Mouse (Mus musculus): Measurements from ENCODE around the gene Ctnnd2.

Ctnnd2 gene

GRCm38 (mm10) chr15:31006050-31006824, 833.8 kb downstream of the Ctnnd2 start:
- no peak for DNase-seq

GRCm38 (mm10) chr15:31006825-31007157, 834.4 kb downstream of the Ctnnd2 start:
- no peak for DNase-seq

- DNase-seq, result no peak
These were observed 836.2 kb downstream of the Ctnnd2 start for GRCm38 (mm10) chr15:31008594-31008993.

GRCm38 (mm10) chr15:31020769-31021168, 848.4 kb downstream of the Ctnnd2 start:
- DNase-seq, result no peak

- no peak for DNase-seq
These were observed 849.6 kb downstream of the Ctnnd2 start for GRCm38 (mm10) chr15:31022012-31022411.

GRCm38 (mm10) chr15:31022497-31022896, 850.1 kb downstream of the Ctnnd2 start:
- DNase-seq, result no peak

GRCm38 (mm10) chr15:31023766-31024165, 851.4 kb downstream of the Ctnnd2 start:
- DNase-seq, result no peak

GRCm38 (mm10) chr15:31027448-31028230, 855.2 kb downstream of the Ctnnd2 start:
- DNase-seq, result no peak

- no peak for DNase-seq
These were observed 872.6 kb downstream of the Ctnnd2 start for GRCm38 (mm10) chr15:31044983-31045382.

GRCm38 (mm10) chr15:31051496-31051895, 879.1 kb downstream of the Ctnnd2 start:
- no peak for DNase-seq

GRCm38 (mm10) chr15:31056145-31056544, 883.8 kb downstream of the Ctnnd2 start:
- no peak for DNase-seq

GRCm38 (mm10) chr15:31058315-31058714, 885.9 kb downstream of the Ctnnd2 start:
- DNase-seq, result no peak

- no peak for DNase-seq
These were observed 891.3 kb downstream of the Ctnnd2 start for GRCm38 (mm10) chr15:31063734-31064133.

GRCm38 (mm10) chr15:31068127-31068526, 895.7 kb downstream of the Ctnnd2 start:
- DNase-seq, result no peak

- DNase-seq, result no peak
These were observed 897.9 kb downstream of the Ctnnd2 start for GRCm38 (mm10) chr15:31070311-31070710.
